In genomic region chr14:47649631-47650337, GRCm38 (mm10) we compare ENCODE assay signal across 8 mouse cellular contexts. TPM values are rescaled to one million over a fixed set of nuclear protein-coding genes. Genes with fewer than 3 reads are reported as not detected.
DNase-seq lines count a peak whose midpoint lies in the region; ATAC-seq and TF ChIP-seq lines count a peak whose summit lies in the region.

No protein-coding gene starts in this region.

- H3K27ac ChIP-seq in embryonic facial prominence, embryonic 11.5 days (replicated peaks; ENCODE audit: low read depth, low read length): peak overlapping the region; percentile 90
- peak overlapping the region; percentile 91 for H3K27ac ChIP-seq in liver, postnatal 0 days (ENCODE audit: low read depth)
- H3K27ac ChIP-seq in neural tube, embryonic 14.5 days (ENCODE audit: low read depth, low read length): peak overlapping the region; percentile 85

- DNase-seq in adipocyte (ENCODE audit: low spot score): peak; percentile 47
- peak; percentile 68 for DNase-seq in embryonic facial prominence, embryonic 11.5 days (ENCODE audit: low spot score)
- DNase-seq in heart, adult 9 months (ENCODE audit: low spot score in 2 of 2): peak; percentile 64
- peak; percentile 35 for DNase-seq in kidney, adult 9 months
- peak; percentile 67 for DNase-seq in liver, postnatal 0 days
- DNase-seq in thymus, postnatal 14 days: peak; percentile 52

- peak overlapping the region; percentile 43 for H3K4me2 ChIP-seq in embryonic facial prominence, embryonic 11.5 days (ENCODE audit: low read depth, low read length)
- peak overlapping the region; percentile 84 for H3K4me2 ChIP-seq in liver, postnatal 0 days (ENCODE audit: low read depth, low read length)
- peak overlapping the region; percentile 78 for H3K4me2 ChIP-seq in neural tube, embryonic 14.5 days (ENCODE audit: low read depth, low read length)

- 1% methylated on average over 42 of the region's 46 CpGs for WGBS in embryonic facial prominence, embryonic 11.5 days
- WGBS in liver, postnatal 0 days (ENCODE audit: insufficient replicate concordance): under 1% methylated on average over 40 of the region's 46 CpGs
- WGBS in neural tube, embryonic 14.5 days: under 1% methylated on average over 40 of the region's 46 CpGs

- TF ChIP-seq EP300 in liver, postnatal 0 days (IDR thresholded peaks at IDR 0.05; ENCODE audit: low read depth): no peak

- peaks cover 50% of the 10 kb centered on the region for H3K79me2 ChIP-seq in C2C12 (ENCODE audit: control insufficient read depth, insufficient read depth)

- H3K79me3 ChIP-seq in C2C12 (ENCODE audit: low read depth): peaks cover 41% of the 10 kb centered on the region

- TF ChIP-seq CTCF in C2C12 (IDR thresholded peaks at IDR 0.05; ENCODE audit: control insufficient read depth, insufficient read depth, insufficient read length): no peak
- no peak for TF ChIP-seq CTCF in liver, postnatal 0 days (IDR thresholded peaks at IDR 0.05; ENCODE audit: low read depth)

- H3K36me3 ChIP-seq in C2C12 (ENCODE audit: control insufficient read depth, insufficient read depth): peaks cover 23% of the 10 kb centered on the region
- no peaks in the 10 kb centered on the region for H3K36me3 ChIP-seq in embryonic facial prominence, embryonic 11.5 days (replicated peaks; ENCODE audit: control insufficient read depth, insufficient read depth, low read depth, low read length)
- H3K36me3 ChIP-seq in liver, postnatal 0 days (replicated peaks; ENCODE audit: insufficient read depth, low read length): no peaks in the 10 kb centered on the region
- H3K36me3 ChIP-seq in neural tube, embryonic 14.5 days (ENCODE audit: control insufficient read depth, insufficient read depth, low read length): no peaks in the 10 kb centered on the region

- H3ac ChIP-seq in C2C12 (ENCODE audit: control insufficient read depth, insufficient read length, low read depth): peak overlapping the region; percentile 60

- no peaks in the 10 kb centered on the region for H3K27me3 ChIP-seq in C2C12 (ENCODE audit: control insufficient read depth, insufficient read depth, insufficient read length)
- H3K27me3 ChIP-seq in embryonic facial prominence, embryonic 11.5 days (ENCODE audit: control insufficient read depth, insufficient read depth, low read length): no peaks in the 10 kb centered on the region
- no peaks in the 10 kb centered on the region for H3K27me3 ChIP-seq in liver, postnatal 0 days (ENCODE audit: insufficient read depth, low read length)
- no peaks in the 10 kb centered on the region for H3K27me3 ChIP-seq in neural tube, embryonic 14.5 days (ENCODE audit: control insufficient read depth, insufficient read depth, low read length)

- ATAC-seq in embryonic facial prominence, embryonic 11.5 days (replicated peaks; ENCODE audit: insufficient number of reproducible peaks, low FRiP score, low TSS enrichment, low read depth): peak; percentile 77
- peak; percentile 80 for ATAC-seq in liver, postnatal 0 days
- ATAC-seq in neural tube, embryonic 14.5 days (ENCODE audit: low read depth): peak; percentile 85

- H3K4me3 ChIP-seq in C2C12 (ENCODE audit: insufficient read depth, poor library complexity, severe bottlenecking): peak overlapping the region; percentile 91
- peak overlapping the region; percentile 97 for H3K4me3 ChIP-seq in embryonic facial prominence, embryonic 11.5 days (ENCODE audit: low read depth, low read length)
- peak overlapping the region; percentile 78 for H3K4me3 ChIP-seq in liver, postnatal 0 days (ENCODE audit: low read depth, low read length)
- H3K4me3 ChIP-seq in neural tube, embryonic 14.5 days (ENCODE audit: low read depth, low read length): peak overlapping the region; percentile 99

- H3K9me3 ChIP-seq in embryonic facial prominence, embryonic 11.5 days (replicated peaks; ENCODE audit: control insufficient read depth, low read length): no peaks in the 10 kb centered on the region
- H3K9me3 ChIP-seq in liver, postnatal 0 days (ENCODE audit: low read length): no peaks in the 10 kb centered on the region
- no peaks in the 10 kb centered on the region for H3K9me3 ChIP-seq in neural tube, embryonic 14.5 days (ENCODE audit: control insufficient read depth, low read length)

- peak overlapping the region; percentile 97 for H3K9ac ChIP-seq in embryonic facial prominence, embryonic 11.5 days (replicated peaks; ENCODE audit: low read length)
- H3K9ac ChIP-seq in liver, postnatal 0 days (replicated peaks): peak overlapping the region; percentile 76
- H3K9ac ChIP-seq in neural tube, embryonic 14.5 days (replicated peaks; ENCODE audit: low read depth, low read length): peak overlapping the region; percentile 96

- no peaks in the 10 kb centered on the region for H3K4me1 ChIP-seq in embryonic facial prominence, embryonic 11.5 days (ENCODE audit: control insufficient read depth, insufficient read depth, low read length)
- H3K4me1 ChIP-seq in liver, postnatal 0 days (ENCODE audit: insufficient read depth): peaks cover 15% of the 10 kb centered on the region; the same call in 1 of the 2 replicates
- H3K4me1 ChIP-seq in neural tube, embryonic 14.5 days (ENCODE audit: control insufficient read depth, insufficient read depth, low read length): peaks cover 7% of the 10 kb centered on the region

TF ChIP-seq in C2C12, 6 proteins besides CTCF, POLR2A, EP300 and RAD21:
- TF ChIP-seq MAX (IDR thresholded peaks at IDR 0.05): peak; percentile 25
- no peak for TF ChIP-seq CEBPB (IDR thresholded peaks at IDR 0.05; ENCODE audit: low read depth)
- no peak for TF ChIP-seq MYOG (IDR thresholded peaks at IDR 0.05; ENCODE audit: control insufficient read depth, extremely low read depth, insufficient read length)

RNA-seq across cellular contexts. Expression of gene Ktn1, which starts 1.5 kb away (rescaled TPM):
- polyA plus RNA-seq in C2C12 (2012; fragmentation: generic; extraction: Trizol): 14.8 TPM
- 70.8 and 86.6 TPM in 2 replicates for polyA plus RNA-seq in embryonic facial prominence, embryonic 11.5 days (2014; fragmentation: Nextera tagmentation; extraction: Ambion mirVana)
- 16.7 and 17.4 TPM in 2 replicates for polyA plus RNA-seq in liver, postnatal 0 days (2015; fragmentation: Nextera tagmentation; extraction: Ambion mirVana)
- 88.7 and 93.6 TPM in 2 replicates for polyA plus RNA-seq in neural tube, embryonic 14.5 days (2014; fragmentation: Nextera tagmentation; extraction: Ambion mirVana)

Comparison
In these comparisons a context has a peak if more than half of its experiments do, and no peak if none do; other contexts are left out.
1. Peak in every context shown above with its lines: DNase-seq, ATAC-seq, H3K4me3 ChIP-seq and H3K27ac ChIP-seq.